In genomic region chr17:33938783-33939182, GRCm38 (mm10) we compare ENCODE assay signal across 9 mouse cellular contexts. TPM values are rescaled to one million over a fixed set of nuclear protein-coding genes. Genes with fewer than 3 reads are reported as not detected.
A peak's percentile ranks its signal among the peaks of the same experiment; 100 is the strongest.
DNase-seq lines count a peak whose midpoint lies in the region; ATAC-seq lines count a peak whose summit lies in the region.
"Had no signal": no experiment of that assay in that cellular context is flagged by ENCODE, and none has a peak within 500 bp of the region (broad histone marks: within the 10 kb centered on the region; RNA-seq: fewer than 3 reads in every experiment).

No protein-coding gene starts in this region.

- peaks cover 52% of the 10 kb centered on the region for H3K36me3 ChIP-seq in erythroblast, embryonic 14.5 days (ENCODE audit: control insufficient read depth)
- peaks cover 66% of the 10 kb centered on the region for H3K36me3 ChIP-seq in megakaryocyte, embryonic 14.5 days (replicated peaks; ENCODE audit: low read length)
- peaks cover 14% of the 10 kb centered on the region; the same call in 1 of the 2 replicates for H3K36me3 ChIP-seq in limb, embryonic 11.5 days (ENCODE audit: control insufficient read depth, insufficient read depth, low read length)
- peaks cover 23% of the 10 kb centered on the region for H3K36me3 ChIP-seq in stomach, embryonic 15.5 days

- no peak for ATAC-seq in erythroblast, adult 5-6 weeks (replicated peaks; ENCODE audit: low FRiP score, poor library complexity, severe bottlenecking)
- no peak for ATAC-seq in megakaryocyte, adult 5-6 weeks (ENCODE audit: poor library complexity, severe bottlenecking)
- ATAC-seq in limb, embryonic 11.5 days (ENCODE audit: insufficient number of reproducible peaks, low FRiP score, low TSS enrichment, low read depth) = no peak
- no peak for ATAC-seq in stomach, embryonic 15.5 days (ENCODE audit: insufficient read depth, low FRiP score, low read depth)

- no peak overlapping the region for H3K9ac ChIP-seq in limb, embryonic 11.5 days (ENCODE audit: low read length)
- no peak overlapping the region for H3K9ac ChIP-seq in stomach, embryonic 15.5 days

- H3K27ac ChIP-seq in limb, embryonic 11.5 days (replicated peaks; ENCODE audit: low read depth, low read length) = no peak overlapping the region
- no peak overlapping the region for H3K27ac ChIP-seq in stomach, embryonic 15.5 days

- H3K27me3 ChIP-seq in erythroblast, embryonic 14.5 days (ENCODE audit: control insufficient read depth) = no peaks in the 10 kb centered on the region
- H3K27me3 ChIP-seq in megakaryocyte, embryonic 14.5 days (replicated peaks) = no peaks in the 10 kb centered on the region
- H3K27me3 ChIP-seq in limb, embryonic 11.5 days (ENCODE audit: control insufficient read depth, insufficient read depth, low read length) = no peaks in the 10 kb centered on the region
- no peaks in the 10 kb centered on the region for H3K27me3 ChIP-seq in stomach, embryonic 15.5 days (replicated peaks)

- WGBS in limb, embryonic 11.5 days = 82% methylated on average over 11 of the region's 11 CpGs
- 75% methylated on average over 11 of the region's 11 CpGs for WGBS in stomach, embryonic 15.5 days

- peak overlapping the region; percentile 96 for H3K4me3 ChIP-seq in erythroblast, embryonic 14.5 days (replicated peaks)
- peak overlapping the region; percentile 98 for H3K4me3 ChIP-seq in megakaryocyte, embryonic 14.5 days (replicated peaks)
- H3K4me3 ChIP-seq in limb, embryonic 11.5 days (ENCODE audit: low read depth, low read length) = no peak overlapping the region
- H3K4me3 ChIP-seq in stomach, embryonic 15.5 days (replicated peaks) = peak overlapping the region; percentile 89; the same call in 1 of the 2 replicates

- H3K9me3 ChIP-seq in erythroblast, embryonic 14.5 days (ENCODE audit: control insufficient read depth, low read length) = no peaks in the 10 kb centered on the region
- no peaks in the 10 kb centered on the region for H3K9me3 ChIP-seq in megakaryocyte, embryonic 14.5 days
- no peaks in the 10 kb centered on the region for H3K9me3 ChIP-seq in limb, embryonic 11.5 days (ENCODE audit: control insufficient read depth, low read length)
- H3K9me3 ChIP-seq in stomach, embryonic 15.5 days = no peaks in the 10 kb centered on the region

- peak overlapping the region; percentile 93; the same call in 1 of the 2 replicates for H3K4me2 ChIP-seq in limb, embryonic 11.5 days (ENCODE audit: low read depth, severe bottlenecking)
- H3K4me2 ChIP-seq in stomach, embryonic 15.5 days = peak overlapping the region; percentile 94

- intact Hi-C loops in left cerebral cortex, postnatal 4 days (cut with DNase I) = no loop called here

- peaks cover 62% of the 10 kb centered on the region for H3K4me1 ChIP-seq in erythroblast, embryonic 14.5 days (ENCODE audit: control insufficient read depth)
- H3K4me1 ChIP-seq in megakaryocyte, embryonic 14.5 days = peaks cover 41% of the 10 kb centered on the region
- peaks cover 11% of the 10 kb centered on the region for H3K4me1 ChIP-seq in limb, embryonic 11.5 days (ENCODE audit: control insufficient read depth, insufficient read depth, low read length)
- H3K4me1 ChIP-seq in stomach, embryonic 15.5 days = peaks cover 24% of the 10 kb centered on the region

- no peak for DNase-seq in limb, embryonic 11.5 days (ENCODE audit: low spot score)
- no peak for DNase-seq in left cerebral cortex, postnatal 4 days
- DNase-seq in embryo, embryonic 10.5 days (ENCODE audit: low spot score) = no peak
- DNase-seq: right cerebral cortex, postnatal 25 days had no signal

RNA-seq across cellular contexts. Expression of gene Pfdn6, which starts 1.4 kb away (rescaled TPM):
- polyA plus RNA-seq in erythroblast, embryonic 14.5 days (2012) = 48.7 and 66.5 TPM in 2 replicates
- 15.9 and 38.0 TPM in 2 replicates for total RNA-seq in erythroblast, adult 5-6 weeks (2015; ENCODE audit: low replicate concordance)
- 22.9 TPM in 2 replicates for total RNA-seq in erythroblast, adult 5-6 weeks (2017; ENCODE audit: low replicate concordance)
- polyA plus RNA-seq in megakaryocyte, embryonic 14.5 days (2012; ENCODE audit: insufficient read depth, low replicate concordance) = 39.4 and 269 TPM in 2 replicates
- total RNA-seq in megakaryocyte, adult 5-6 weeks (2015) = 84.1 and 88.3 TPM in 2 replicates
- total RNA-seq in megakaryocyte, adult 5-6 weeks (2017) = 148 and 161 TPM in 2 replicates
- polyA plus RNA-seq in limb, embryonic 11.5 days (2014; fragmentation: Nextera tagmentation; extraction: Ambion mirVana) = 208 and 212 TPM in 2 replicates
- 155 and 159 TPM in 2 replicates for polyA plus RNA-seq in stomach, embryonic 15.5 days (2015; fragmentation: Nextera tagmentation; extraction: Ambion mirVana)
- total RNA-seq in left cerebral cortex, postnatal 4 days (2021) = 10 to 100 TPM; 90.5 to 96.1 TPM

RNA-seq across cellular contexts. Expression of gene Wdr46, which starts 1.7 kb away (rescaled TPM):
- polyA plus RNA-seq in erythroblast, embryonic 14.5 days (2012) = 6.0 and 6.7 TPM in 2 replicates
- total RNA-seq in erythroblast, adult 5-6 weeks (2015; ENCODE audit: low replicate concordance) = 4.0 and 15.9 TPM in 2 replicates
- total RNA-seq in erythroblast, adult 5-6 weeks (2017; ENCODE audit: low replicate concordance) = 7.5 and 8.5 TPM in 2 replicates
- 58.7 and 64.2 TPM in 2 replicates for polyA plus RNA-seq in megakaryocyte, embryonic 14.5 days (2012; ENCODE audit: insufficient read depth, low replicate concordance)
- 12.2 and 12.4 TPM in 2 replicates for total RNA-seq in megakaryocyte, adult 5-6 weeks (2015)
- total RNA-seq in megakaryocyte, adult 5-6 weeks (2017) = 21.6 and 23.7 TPM in 2 replicates
- polyA plus RNA-seq in limb, embryonic 11.5 days (2014; fragmentation: Nextera tagmentation; extraction: Ambion mirVana) = 37.4 and 45.6 TPM in 2 replicates
- polyA plus RNA-seq in stomach, embryonic 15.5 days (2015; fragmentation: Nextera tagmentation; extraction: Ambion mirVana) = 36.1 and 40.6 TPM in 2 replicates
- 10 to 100 TPM; 30.1 to 36.6 TPM for total RNA-seq in left cerebral cortex, postnatal 4 days (2021)

RNA-seq across cellular contexts. Expression of gene Rgl2, which starts 9.4 kb away (rescaled TPM):
- polyA plus RNA-seq in erythroblast, embryonic 14.5 days (2012) = 3.1 and 3.5 TPM in 2 replicates
- total RNA-seq in erythroblast, adult 5-6 weeks (2015; ENCODE audit: low replicate concordance) = 5.2 and 6.1 TPM in 2 replicates
- total RNA-seq in erythroblast, adult 5-6 weeks (2017; ENCODE audit: low replicate concordance) = 5.6 and 9.7 TPM in 2 replicates
- 90.4 and 221 TPM in 2 replicates for polyA plus RNA-seq in megakaryocyte, embryonic 14.5 days (2012; ENCODE audit: insufficient read depth, low replicate concordance)
- 33.6 and 38.2 TPM in 2 replicates for total RNA-seq in megakaryocyte, adult 5-6 weeks (2015)
- total RNA-seq in megakaryocyte, adult 5-6 weeks (2017) = 51.8 and 58.3 TPM in 2 replicates
- 37.3 and 38.7 TPM in 2 replicates for polyA plus RNA-seq in limb, embryonic 11.5 days (2014; fragmentation: Nextera tagmentation; extraction: Ambion mirVana)
- 38.5 and 43.6 TPM in 2 replicates for polyA plus RNA-seq in stomach, embryonic 15.5 days (2015; fragmentation: Nextera tagmentation; extraction: Ambion mirVana)
- 10 to 100 TPM; 74.1 to 75.5 TPM for total RNA-seq in left cerebral cortex, postnatal 4 days (2021)

RNA-seq across cellular contexts. Expression of gene B3galt4, which starts 12.5 kb away (rescaled TPM):
- 0.21 and 0.45 TPM in 2 replicates for polyA plus RNA-seq in erythroblast, embryonic 14.5 days (2012)
- not detected in 2 replicates for total RNA-seq in erythroblast, adult 5-6 weeks (2015; ENCODE audit: low replicate concordance)
- total RNA-seq in erythroblast, adult 5-6 weeks (2017; ENCODE audit: low replicate concordance) = 0.70 and 0.94 TPM in 2 replicates
- polyA plus RNA-seq in megakaryocyte, embryonic 14.5 days (2012; ENCODE audit: insufficient read depth, low replicate concordance) = 15.5 and 19.7 TPM in 2 replicates
- total RNA-seq in megakaryocyte, adult 5-6 weeks (2015) = 3.5 and 4.0 TPM in 2 replicates
- total RNA-seq in megakaryocyte, adult 5-6 weeks (2017) = 4.9 and 5.7 TPM in 2 replicates
- polyA plus RNA-seq in limb, embryonic 11.5 days (2014; fragmentation: Nextera tagmentation; extraction: Ambion mirVana) = 2.6 and 3.0 TPM in 2 replicates
- polyA plus RNA-seq in stomach, embryonic 15.5 days (2015; fragmentation: Nextera tagmentation; extraction: Ambion mirVana) = 7.5 and 8.2 TPM in 2 replicates
- total RNA-seq in left cerebral cortex, postnatal 4 days (2021) = 1 to 10 TPM; 6.6 to 6.8 TPM

RNA-seq across cellular contexts. Expression of gene Vps52, which starts 16.8 kb away (rescaled TPM):
- 10.1 and 11.6 TPM in 2 replicates for polyA plus RNA-seq in erythroblast, embryonic 14.5 days (2012)
- total RNA-seq in erythroblast, adult 5-6 weeks (2015; ENCODE audit: low replicate concordance) = 8.2 and 11.3 TPM in 2 replicates
- total RNA-seq in erythroblast, adult 5-6 weeks (2017; ENCODE audit: low replicate concordance) = 13.0 and 17.0 TPM in 2 replicates
- polyA plus RNA-seq in megakaryocyte, embryonic 14.5 days (2012; ENCODE audit: insufficient read depth, low replicate concordance) = 75.8 and 138 TPM in 2 replicates
- 15.7 and 17.7 TPM in 2 replicates for total RNA-seq in megakaryocyte, adult 5-6 weeks (2015)
- 11.6 and 22.8 TPM in 2 replicates for total RNA-seq in megakaryocyte, adult 5-6 weeks (2017)
- polyA plus RNA-seq in limb, embryonic 11.5 days (2014; fragmentation: Nextera tagmentation; extraction: Ambion mirVana) = 35.6 and 37.1 TPM in 2 replicates
- 42.4 and 49.2 TPM in 2 replicates for polyA plus RNA-seq in stomach, embryonic 15.5 days (2015; fragmentation: Nextera tagmentation; extraction: Ambion mirVana)
- total RNA-seq in left cerebral cortex, postnatal 4 days (2021) = 10 to 100 TPM; 72.2 to 72.6 TPM
